Mouse (Mus musculus) lung, embryonic 14.5 days (tissue): ENCODE results near the gene Gm10577. TPM values are rescaled to one million over a fixed set of nuclear protein-coding genes. Genes with fewer than 3 reads are reported as not detected.

Experiments
- ATAC-seq: fragments of 200-750 bp; cut with Nextera tagmentation; 2 replicates; pipeline ENCODE4 v1.8.0; 2017; ENCODE audit warnings: mild to moderate bottlenecking, moderate TSS enrichment, moderate library complexity; ENCODE audit not compliant: insufficient read depth
- DNase-seq: peaks from one replicate; pipeline ENCODE4 v3.0.0-alpha.2; 2015
- H3K27ac ChIP-seq: fragments of 300-500 bp; sonication (generic); 2 replicates; pipeline ENCODE4 v1.5.1; 2014; ENCODE audit warnings: low read depth, mild to moderate bottlenecking, moderate library complexity
- H3K27me3 ChIP-seq: fragments of 300-500 bp; sonication (generic); 2 replicates; pipeline ENCODE4 v1.6.1; 2014; ENCODE audit warnings: low read length, control low read depth; ENCODE audit not compliant: insufficient read depth
- H3K36me3 ChIP-seq: fragments of 300-500 bp; sonication (generic); 2 replicates; pipeline ENCODE4 v1.6.1; 2014; ENCODE audit warnings: control low read depth; ENCODE audit not compliant: insufficient read depth
- H3K4me1 ChIP-seq: fragments of 300-500 bp; sonication (generic); 2 replicates; pipeline ENCODE4 v1.6.1; 2014; ENCODE audit warnings: antibody characterized with exemption, control low read depth; ENCODE audit not compliant: insufficient read depth
- H3K4me2 ChIP-seq: fragments of 300-500 bp; sonication (generic); 2 replicates; pipeline ENCODE4 v1.6.1; 2014; ENCODE audit warnings: mild to moderate bottlenecking
- H3K4me3 ChIP-seq: fragments of 300-500 bp; sonication (generic); 2 replicates; pipeline ENCODE4 v1.5.1; 2014; ENCODE audit warnings: low read depth, low read length
- H3K9ac ChIP-seq: fragments of 300-500 bp; sonication (generic); 2 replicates; pipeline ENCODE4 v1.6.1; 2014
- H3K9me3 ChIP-seq: fragments of 300-500 bp; sonication (generic); 2 replicates; pipeline ENCODE4 v1.6.1; 2016; ENCODE audit warnings: low read depth, low read length, control low read depth
- CTCF ChIP-seq: IDR thresholded peaks from 2 replicates; pipeline ENCODE4 v1.5.1; 2016; ENCODE audit warnings: antibody characterized with exemption, low read depth
- WGBS: fragments of 180-500 bp; shearing (Covaris S2); extraction: QIAGEN DNeasy Blood & Tissue Kit; methylation state at CpG from one replicate; pipeline ENCODE4 v1.1.7; 2014; 5-methylcytosine and 5-hydroxymethylcytosine counted together
- polyA plus RNA-seq: library from polyadenylated mRNA; unstranded; fragments of >200 nt; fragmentation: Nextera tagmentation; extraction: Ambion mirVana; gene quantifications from 2 replicates; pipeline ENCODE4 v1.2.1, GENCODE M21; 2014

Gm10577 gene
- polyA plus RNA-seq, 1 experiment from 2014 or later, result not detected

GRCm38 (mm10) chr4:100996060-100996651 is 24.3 kb downstream of the Gm10577 start:
- TF ChIP-seq CTCF, result no peak
- Histone ChIP-seq H3K4me1 (no peaks in the 10 kb centered on the region), H3K27me3 (no peaks in the 10 kb centered on the region), H3K4me2 (no peak overlapping the region), H3K9me3 (no peaks in the 10 kb centered on the region), H3K36me3 (peaks cover 42% of the 10 kb centered on the region), H3K27ac (no peak overlapping the region), H3K4me3 (no peak overlapping the region), H3K9ac (no peak overlapping the region)
- 83% methylated on average over 4 of the region's 4 CpGs for WGBS
- no peak for DNase-seq
- no peak for ATAC-seq

- no peak overlapping the region for H3K4me3 ChIP-seq
- ATAC-seq (no peak), DNase-seq (no peak)
- no peaks in the 10 kb centered on the region for H3K4me1 ChIP-seq
- H3K27ac ChIP-seq, result no peak overlapping the region
- TF ChIP-seq CTCF, result no peak
- no peaks in the 10 kb centered on the region for H3K9me3 ChIP-seq
- no peaks in the 10 kb centered on the region for H3K27me3 ChIP-seq
- H3K9ac ChIP-seq, result no peak overlapping the region
- 83% methylated on average over 5 of the region's 5 CpGs for WGBS
- H3K36me3 ChIP-seq, result peaks cover 45% of the 10 kb centered on the region
- H3K4me2 ChIP-seq, result no peak overlapping the region
Observed at GRCm38 (mm10) chr4:100995617-100996016, 24.9 kb downstream of the Gm10577 start.

DNA sequence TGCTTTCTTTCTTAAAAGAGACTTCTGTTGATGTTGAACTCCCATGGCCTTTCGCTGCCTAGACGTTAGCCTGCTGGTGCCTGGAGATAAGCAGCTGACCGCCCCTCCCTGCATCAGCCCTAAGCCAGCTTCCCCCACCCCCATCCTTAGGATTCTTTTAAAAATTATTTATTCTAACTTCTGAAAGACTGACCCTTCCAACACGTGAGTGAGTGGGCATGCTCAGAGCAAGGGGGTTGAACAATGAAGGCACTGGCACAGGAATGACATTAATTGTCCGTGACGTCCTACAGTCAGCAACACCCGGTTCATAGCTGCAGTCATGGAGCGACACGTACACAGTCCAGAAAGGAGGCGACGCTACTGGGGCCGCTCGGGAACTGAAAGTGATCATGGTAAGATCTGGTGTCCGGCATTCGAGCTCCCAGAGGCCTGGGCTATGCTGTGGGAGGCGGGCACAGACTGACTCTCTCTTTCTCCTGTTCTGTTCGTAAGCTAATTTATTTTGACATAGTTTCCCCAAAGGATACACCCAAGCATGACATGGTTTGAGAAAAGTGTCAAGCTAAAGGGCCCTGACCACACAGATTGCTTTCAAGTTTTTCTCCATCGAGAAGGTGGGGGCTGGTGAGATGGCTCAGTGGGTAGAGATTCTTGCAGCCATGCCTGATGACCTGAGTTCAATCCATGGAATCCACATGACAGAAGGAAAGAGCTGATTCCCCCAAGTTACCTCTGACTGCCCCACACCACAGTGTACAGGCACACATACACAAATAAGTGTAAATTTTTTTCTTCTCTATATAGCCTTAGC is 25.8 kb downstream of the Gm10577 start:
- H3K9ac ChIP-seq, result no peak overlapping the region; the same call in 1 of the 2 replicates
- ATAC-seq (peak; percentile 48), DNase-seq (peak; percentile 48)
- 0 out of 2 replicates have a peak overlapping the region, but pooled peaks have one; percentile 15 for H3K27ac ChIP-seq
- no peaks in the 10 kb centered on the region for H3K4me1 ChIP-seq
- TF ChIP-seq CTCF, result no peak
- no peaks in the 10 kb centered on the region for H3K9me3 ChIP-seq
- WGBS, result 44% methylated on average over 18 of the region's 18 CpGs
- H3K36me3 ChIP-seq, result peaks cover 54% of the 10 kb centered on the region
- H3K27me3 ChIP-seq, result no peaks in the 10 kb centered on the region
- no peak overlapping the region for H3K4me3 ChIP-seq
- peak overlapping the region; percentile 23; the same call in 1 of the 2 replicates for H3K4me2 ChIP-seq

DNA sequence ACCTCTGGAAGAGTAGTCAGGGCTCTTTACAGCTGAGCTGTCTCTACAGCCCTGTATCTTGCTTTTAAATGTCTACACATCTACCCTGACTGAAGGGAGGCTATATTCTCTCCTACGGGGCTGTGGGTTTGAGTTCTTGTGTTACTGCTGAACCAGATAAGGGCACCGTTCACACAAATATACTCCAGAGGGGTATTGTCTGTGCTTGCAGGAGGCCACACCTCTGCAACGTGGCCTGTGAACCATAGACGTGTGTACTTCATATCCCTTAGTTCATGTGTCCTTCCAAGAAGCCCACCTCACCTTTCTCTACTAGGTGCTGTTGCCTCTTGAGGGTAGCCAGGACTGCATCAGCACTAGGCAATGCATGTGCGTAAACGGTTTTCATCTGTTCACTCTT is 28.4 kb downstream of the Gm10577 start:
- WGBS, result 83% methylated on average over 6 of the region's 6 CpGs
- no peaks in the 10 kb centered on the region for H3K4me1 ChIP-seq
- DNase-seq (no peak), ATAC-seq (no peak)
- TF ChIP-seq CTCF, result no peak
- H3K27ac ChIP-seq, result no peak overlapping the region
- H3K4me3 ChIP-seq, result no peak overlapping the region
- no peak overlapping the region for H3K9ac ChIP-seq
- peaks cover 61% of the 10 kb centered on the region for H3K36me3 ChIP-seq
- no peaks in the 10 kb centered on the region for H3K27me3 ChIP-seq
- H3K9me3 ChIP-seq, result no peaks in the 10 kb centered on the region
- H3K4me2 ChIP-seq, result no peak overlapping the region

DNA sequence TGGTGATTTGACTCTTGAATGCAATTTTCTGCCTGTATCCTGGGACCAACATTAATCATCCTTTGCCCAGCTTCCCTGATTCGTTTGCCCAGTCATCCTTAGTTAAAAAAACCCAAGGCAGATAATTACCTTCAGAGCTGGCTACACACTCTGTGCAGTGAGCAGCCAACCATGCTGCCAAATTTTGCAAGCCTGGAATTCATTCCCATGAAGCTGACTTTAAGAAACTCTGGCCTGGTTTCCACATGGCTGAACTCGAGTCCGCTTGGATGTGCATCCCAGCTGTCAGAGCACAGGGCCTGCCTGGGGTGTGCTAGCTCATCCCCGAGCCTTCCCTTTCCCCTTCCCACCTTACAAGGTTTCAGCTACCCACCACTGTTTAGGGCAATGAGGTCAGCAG is 29.5 kb downstream of the Gm10577 start:
- Histone ChIP-seq H3K4me3 (no peak overlapping the region), H3K27me3 (no peaks in the 10 kb centered on the region), H3K4me1 (no peaks in the 10 kb centered on the region), H3K4me2 (no peak overlapping the region), H3K27ac (no peak overlapping the region), H3K9ac (no peak overlapping the region), H3K9me3 (no peaks in the 10 kb centered on the region), H3K36me3 (peaks cover 63% of the 10 kb centered on the region)
- TF ChIP-seq CTCF, result no peak
- DNase-seq (no peak), ATAC-seq (no peak)
- WGBS, result 73% methylated on average over 4 of the region's 4 CpGs

GRCm38 (mm10) chr4:100988231-100988799 is 32.2 kb downstream of the Gm10577 start:
- DNase-seq, result peak; percentile 71

DNA sequence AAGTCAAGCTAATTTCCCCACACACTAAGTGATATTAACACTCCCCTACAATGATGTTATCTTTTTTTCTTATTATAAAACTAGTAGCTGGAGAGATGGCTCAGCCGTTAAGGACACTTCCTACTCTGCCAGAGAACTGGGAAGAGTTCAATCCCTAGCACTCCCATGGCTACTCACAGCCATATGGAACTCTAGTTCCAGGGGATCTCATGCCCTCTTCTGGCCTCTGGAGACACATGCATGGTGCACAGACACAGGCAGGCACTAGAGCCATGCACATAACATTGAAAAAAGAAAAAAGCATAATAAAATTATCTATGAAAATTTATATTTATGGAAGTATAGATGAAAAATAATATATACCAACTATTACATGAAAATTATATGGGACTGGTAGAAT is 33.3 kb downstream of the Gm10577 start:
- DNase-seq (peak; percentile 23), ATAC-seq (no peak)
- H3K4me2 ChIP-seq, result no peak overlapping the region
- H3K27me3 ChIP-seq, result no peaks in the 10 kb centered on the region
- H3K27ac ChIP-seq, result no peak overlapping the region
- peak; percentile 40 for TF ChIP-seq CTCF
- no peak overlapping the region for H3K4me3 ChIP-seq
- 81% methylated on average over 1 of the region's 1 CpGs for WGBS
- H3K4me1 ChIP-seq, result no peaks in the 10 kb centered on the region
- no peaks in the 10 kb centered on the region for H3K9me3 ChIP-seq
- H3K36me3 ChIP-seq, result peaks cover 57% of the 10 kb centered on the region
- no peak overlapping the region for H3K9ac ChIP-seq

More at GRCm38 (mm10) chr4:100988231-100988799, 32.2 kb downstream of the Gm10577 start:
- WGBS, result 69% methylated on average over 8 of the region's 8 CpGs
- Histone ChIP-seq H3K27ac (no peak overlapping the region), H3K4me1 (no peaks in the 10 kb centered on the region), H3K27me3 (no peaks in the 10 kb centered on the region), H3K4me3 (no peak overlapping the region), H3K36me3 (peaks cover 62% of the 10 kb centered on the region), H3K9ac (no peak overlapping the region), H3K4me2 (no peak overlapping the region), H3K9me3 (no peaks in the 10 kb centered on the region)
- TF ChIP-seq CTCF, result peak; percentile 72
- no peak for ATAC-seq
